Mouse (Mus musculus) ZHBTc4 (cell line): Measurements from ENCODE around the gene Lipn.

Source experiments
- DNase-seq: peaks from one replicate; pipeline ENCODE4 v3.0.0-alpha.2; 2011; ENCODE audit warnings: low read depth, low spot score

The Lipn gene

GRCm38 (mm10) chr19:34066779-34067472, at the start of gene Lipn:
TSS of gene Lipn (plus strand) at chr19:34067358.
- no peak for DNase-seq

- DNase-seq, result peak; percentile 8
These were observed 45.6 kb upstream of the Lipn start for GRCm38 (mm10) chr19:34021440-34022172.

GRCm38 (mm10) chr19:34022759-34023158, 44.4 kb upstream of the Lipn start:
- peak; percentile 13 for DNase-seq

- no peak for DNase-seq
These were observed 27.4 kb upstream of the Lipn start for GRCm38 (mm10) chr19:34039731-34040130.

GRCm38 (mm10) chr19:34043008-34043407, 24.1 kb upstream of the Lipn start:
- no peak for DNase-seq

- DNase-seq, result no peak
These were observed 17.7 kb upstream of the Lipn start for GRCm38 (mm10) chr19:34049371-34050039.

GRCm38 (mm10) chr19:34051502-34051901, 15.7 kb upstream of the Lipn start:
- DNase-seq, result no peak

GRCm38 (mm10) chr19:34063547-34063946, 3.6 kb upstream of the Lipn start:
- no peak for DNase-seq

- no peak for DNase-seq
These were observed 3.1 kb upstream of the Lipn start for GRCm38 (mm10) chr19:34064059-34064458.

- no peak for DNase-seq
These were observed 7.1 kb downstream of the Lipn start for GRCm38 (mm10) chr19:34074239-34074638.

GRCm38 (mm10) chr19:34078130-34078529, 11.0 kb downstream of the Lipn start:
- DNase-seq, result no peak

- no peak for DNase-seq
These were observed 22.0 kb downstream of the Lipn start for GRCm38 (mm10) chr19:34089011-34089680.

- DNase-seq, result no peak
These were observed 28.2 kb downstream of the Lipn start for GRCm38 (mm10) chr19:34095381-34095780.

- DNase-seq, result no peak
These were observed 29.1 kb downstream of the Lipn start for GRCm38 (mm10) chr19:34096228-34096627.

- DNase-seq, result no peak
These were observed 33.5 kb downstream of the Lipn start, which contains the start of gene Lipm for GRCm38 (mm10) chr19:34100633-34101032. TSS of gene Lipm (plus strand) at chr19:34100933.

- no peak for DNase-seq
These were observed 34.7 kb downstream of the Lipn start for GRCm38 (mm10) chr19:34101888-34102287.

- DNase-seq, result no peak
These were observed 37.7 kb downstream of the Lipn start for GRCm38 (mm10) chr19:34104841-34105240.

- no peak for DNase-seq
These were observed 51.9 kb downstream of the Lipn start for GRCm38 (mm10) chr19:34119102-34119501.

- no peak for DNase-seq
These were observed 52.5 kb downstream of the Lipn start for GRCm38 (mm10) chr19:34119653-34120052.

- no peak for DNase-seq
These were observed 53.1 kb downstream of the Lipn start for GRCm38 (mm10) chr19:34120107-34120731.
